Mouse (Mus musculus): ENCODE measurements around the gene Ttll1. TPM values are rescaled to one million over a fixed set of nuclear protein-coding genes. Genes with fewer than 3 reads are reported as not detected.
"Not testable (repeated sequence)": the region's sequence is repeated elsewhere in the genome, so short reads cannot be mapped to it uniquely, and the experiment has no call there.

Ttll1 gene
- total RNA-seq, 1 experiment from 2014 or later = 8.5 TPM

DNA sequence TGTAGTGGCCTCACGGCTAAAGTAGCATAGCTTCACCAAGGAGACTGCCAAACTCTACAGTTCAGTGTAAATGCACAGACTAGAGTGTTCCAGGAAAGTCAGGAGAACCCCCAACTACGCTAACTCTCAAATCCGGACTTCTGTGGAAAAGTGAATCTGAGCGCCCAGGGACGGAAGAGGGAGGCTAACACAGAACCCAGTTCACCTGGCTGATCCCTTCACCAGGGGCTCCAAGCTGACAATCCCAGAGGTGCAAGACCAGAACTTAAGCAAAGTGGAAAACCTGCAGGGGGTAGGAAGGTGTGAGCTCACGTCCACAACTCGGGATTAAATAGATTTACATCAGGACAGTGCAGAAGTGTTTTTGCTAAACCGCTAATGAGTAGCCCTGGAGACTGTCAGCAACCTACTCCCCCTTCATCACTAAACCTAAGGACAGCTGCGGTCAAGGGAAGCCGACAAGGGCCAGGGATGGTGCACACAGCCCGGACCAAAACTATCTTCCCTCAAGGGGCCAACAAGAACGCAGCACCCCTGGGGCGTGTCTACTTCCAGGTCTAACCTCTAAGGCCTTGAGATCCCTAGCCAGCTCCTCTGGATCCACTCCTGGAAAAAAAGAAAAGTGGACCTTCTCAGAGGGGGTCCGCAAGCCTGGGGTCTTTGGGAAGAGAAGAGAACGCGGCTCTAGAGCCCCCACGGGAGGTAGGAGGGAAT is 47.2 kb downstream of the Ttll1 start:
- ATAC-seq (replicated peaks; ENCODE audit: low read depth, poor library complexity, severe bottlenecking) = peak; percentile 12

DNA sequence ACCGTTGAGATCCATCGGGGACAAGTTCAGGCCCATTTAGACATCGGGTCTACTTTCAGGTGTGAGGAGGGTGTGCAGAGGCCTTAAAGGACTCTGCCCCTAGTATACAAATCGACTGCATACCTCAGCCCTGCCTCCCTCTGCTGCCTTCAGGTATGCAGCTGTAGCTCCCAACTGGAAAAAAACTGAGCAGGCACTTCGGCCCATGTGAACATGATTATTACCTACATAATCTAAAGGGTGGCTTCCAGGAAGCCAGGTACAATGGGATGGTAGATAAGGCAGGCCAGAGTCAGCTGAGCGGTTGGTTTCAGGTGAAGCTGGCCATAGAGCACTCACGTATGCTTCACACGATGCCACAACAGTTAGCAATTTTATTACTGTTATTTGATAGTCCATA is 48.3 kb downstream of the Ttll1 start:
- not testable (repeated sequence) for ATAC-seq (replicated peaks; ENCODE audit: low read depth, poor library complexity, severe bottlenecking)

DNA sequence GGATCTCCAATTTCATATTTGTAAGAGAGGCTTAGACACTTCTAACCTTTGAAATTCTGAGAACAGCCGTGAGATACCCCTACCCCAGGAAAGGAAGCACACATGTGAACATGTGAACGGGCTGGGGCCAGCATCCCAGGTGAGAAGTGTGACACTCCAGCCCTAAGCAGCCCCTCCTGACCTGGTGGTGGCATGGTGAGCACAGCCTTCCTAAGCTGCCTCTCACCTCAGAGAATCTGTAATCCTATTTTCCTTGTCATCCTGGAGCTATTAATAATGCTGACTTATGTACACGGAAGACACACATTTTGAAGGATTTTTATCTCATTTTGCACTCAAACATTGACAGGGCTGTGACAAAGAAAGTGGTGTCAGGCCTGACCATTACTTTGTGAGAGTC is 49.8 kb downstream of the Ttll1 start:
- no peak for ATAC-seq (replicated peaks; ENCODE audit: low read depth, poor library complexity, severe bottlenecking)

DNA sequence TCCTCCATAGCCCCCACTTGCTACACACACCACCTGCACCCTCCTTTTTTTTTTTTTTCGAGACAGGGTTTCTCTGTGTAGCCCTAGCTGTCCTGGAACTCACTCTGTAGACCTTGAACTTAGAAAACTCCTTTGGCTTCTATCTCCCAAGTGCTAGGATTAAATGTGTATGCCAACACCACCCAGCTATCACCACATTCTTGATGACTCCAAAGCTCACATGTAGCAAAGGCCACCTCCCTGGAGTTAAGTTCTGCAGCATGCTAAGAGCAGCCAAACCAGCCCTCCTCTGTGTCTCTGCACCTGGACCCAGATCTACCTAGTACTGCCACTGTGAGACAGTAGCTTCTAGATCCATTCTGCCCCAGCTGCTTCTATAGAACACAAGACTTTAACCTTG is 53.2 kb downstream of the Ttll1 start:
- ATAC-seq (replicated peaks; ENCODE audit: low read depth, poor library complexity, severe bottlenecking) = no peak

DNA sequence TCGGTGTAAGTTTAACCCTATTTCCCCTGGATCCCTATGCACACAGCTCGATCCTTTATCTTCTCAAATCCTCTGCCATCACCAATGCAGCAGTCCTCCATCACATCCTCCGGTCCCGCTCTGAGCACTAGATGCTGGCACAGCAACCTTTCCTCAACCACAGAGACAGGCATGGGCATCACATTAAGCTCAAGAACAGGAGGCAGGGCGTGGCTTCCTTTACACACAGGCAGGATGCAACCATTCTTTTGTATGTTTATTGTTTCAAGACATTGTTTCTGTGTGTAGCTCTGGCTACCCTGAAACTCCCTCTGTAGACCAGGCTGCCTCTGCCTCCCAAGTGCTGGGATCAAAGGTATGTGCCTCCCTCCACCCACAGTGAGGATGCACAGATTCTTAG is 55.1 kb downstream of the Ttll1 start:
- no peak for ATAC-seq (replicated peaks; ENCODE audit: low read depth, poor library complexity, severe bottlenecking)

DNA sequence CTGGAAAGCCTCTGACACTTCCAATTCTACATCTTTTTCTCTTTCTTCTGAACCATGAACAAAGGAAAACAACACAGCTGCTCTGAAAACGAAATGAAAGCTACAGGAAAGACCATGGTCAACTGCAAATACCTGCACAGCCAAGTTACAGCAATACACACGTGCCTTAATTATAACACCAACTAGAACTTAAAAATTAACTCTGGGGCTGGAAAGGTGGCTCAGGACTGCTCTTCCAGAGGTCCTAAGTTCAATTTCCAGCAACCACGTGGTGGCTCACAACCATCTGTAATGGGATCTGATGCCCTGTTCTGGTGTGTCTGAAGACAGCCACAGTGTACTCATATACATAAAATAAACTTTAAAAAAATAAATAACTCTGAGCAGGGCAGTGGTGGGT is 55.7 kb downstream of the Ttll1 start:
- ATAC-seq (replicated peaks; ENCODE audit: low read depth, poor library complexity, severe bottlenecking) = no peak

DNA sequence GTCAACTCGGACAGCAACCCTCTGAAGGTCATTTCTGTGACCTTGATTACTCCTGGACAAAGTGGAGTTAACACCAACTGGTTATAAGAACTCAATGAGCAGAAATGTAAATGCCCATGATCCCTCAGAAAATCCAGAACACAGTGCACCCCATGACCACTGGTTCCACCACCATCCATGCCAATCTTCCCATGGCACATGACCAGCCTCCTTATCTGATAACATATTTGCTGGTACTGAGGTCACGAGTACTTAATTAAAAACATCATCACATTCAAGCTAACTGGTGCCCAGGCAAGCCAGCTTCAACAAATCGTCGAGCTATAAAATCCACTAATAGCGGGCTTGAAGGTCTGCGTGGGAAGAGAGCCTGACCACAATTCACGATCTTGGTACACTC is 56.3 kb downstream of the Ttll1 start:
- no peak for ATAC-seq (replicated peaks; ENCODE audit: low read depth, poor library complexity, severe bottlenecking)

DNA sequence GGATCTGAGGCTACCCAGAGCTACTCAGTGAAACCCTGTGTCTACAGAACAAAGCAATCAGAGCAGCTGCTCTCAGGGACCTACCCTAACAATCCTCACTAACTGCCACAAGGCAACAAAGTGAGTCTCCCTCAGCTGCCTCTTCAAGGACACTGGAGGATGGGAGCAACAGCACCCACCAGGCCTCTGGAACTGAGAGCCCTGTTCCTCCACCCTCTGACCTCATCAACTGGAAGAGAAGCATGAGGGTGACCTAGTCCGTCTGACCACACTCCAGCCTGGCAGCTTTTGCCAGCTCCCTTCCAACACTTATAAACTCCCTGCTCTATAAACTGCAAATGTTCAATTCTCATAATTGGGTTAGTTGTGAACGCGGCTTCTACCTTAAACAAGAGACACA is 56.8 kb downstream of the Ttll1 start:
- ATAC-seq (replicated peaks; ENCODE audit: low read depth, poor library complexity, severe bottlenecking) = no peak

DNA sequence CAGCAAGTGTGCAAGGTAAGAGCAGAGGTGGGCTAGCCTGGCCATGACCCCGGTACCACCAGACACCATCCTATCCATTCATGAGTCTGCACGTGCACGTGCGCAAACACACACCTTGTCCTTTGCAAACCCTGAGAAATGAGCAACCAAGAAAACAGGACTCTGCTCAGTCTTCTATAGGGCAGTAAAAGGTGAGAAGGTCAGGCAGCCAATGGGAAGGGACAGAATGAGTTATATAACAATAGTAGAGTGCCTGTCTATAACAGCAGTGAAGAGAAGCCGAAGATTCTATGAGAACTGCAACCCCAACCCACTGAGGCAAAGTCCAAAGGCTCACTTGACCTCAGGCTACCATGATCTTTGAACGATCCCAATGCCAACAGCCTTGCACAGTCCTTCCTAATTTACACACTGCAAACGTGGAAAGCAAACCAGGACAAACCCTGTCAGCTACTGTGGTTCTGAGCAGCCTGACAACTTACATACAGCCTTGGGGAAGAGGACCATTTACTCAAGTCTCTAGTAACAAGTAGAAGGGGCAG is 58.4 kb downstream of the Ttll1 start:
- peak; percentile 20; the same call in 1 of the 2 replicates for ATAC-seq (replicated peaks; ENCODE audit: low read depth, poor library complexity, severe bottlenecking)

DNA sequence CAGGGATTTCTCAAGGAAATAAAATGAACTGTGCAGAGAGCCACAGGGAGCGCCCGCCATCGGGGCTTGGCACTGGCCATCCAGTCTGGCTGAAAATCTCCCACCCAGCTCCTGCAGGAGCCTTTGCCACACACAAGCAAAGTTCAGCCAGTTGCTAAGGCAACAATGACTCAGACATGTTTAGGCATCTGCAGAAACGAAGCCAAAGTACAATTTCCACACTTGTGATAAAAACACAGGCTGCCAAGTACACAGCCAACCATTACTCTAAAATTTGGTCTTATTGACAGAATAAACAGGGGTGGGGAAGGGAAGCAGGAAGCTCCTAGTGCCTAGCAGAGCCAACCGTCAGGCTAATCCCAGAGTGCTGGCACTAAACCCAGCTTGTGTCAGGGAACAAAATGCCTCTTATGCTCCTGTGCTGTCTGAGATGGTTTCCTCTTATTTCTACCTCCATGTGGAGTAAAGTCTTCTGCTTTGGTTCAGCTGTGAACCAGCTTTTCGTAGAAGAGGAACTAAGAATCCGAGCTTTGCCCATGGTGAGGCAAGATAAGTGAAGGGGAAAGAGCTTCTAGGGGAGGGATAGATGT is 59.0 kb downstream of the Ttll1 start:
- peak; percentile 75 for ATAC-seq (replicated peaks; ENCODE audit: low read depth, poor library complexity, severe bottlenecking)

DNA sequence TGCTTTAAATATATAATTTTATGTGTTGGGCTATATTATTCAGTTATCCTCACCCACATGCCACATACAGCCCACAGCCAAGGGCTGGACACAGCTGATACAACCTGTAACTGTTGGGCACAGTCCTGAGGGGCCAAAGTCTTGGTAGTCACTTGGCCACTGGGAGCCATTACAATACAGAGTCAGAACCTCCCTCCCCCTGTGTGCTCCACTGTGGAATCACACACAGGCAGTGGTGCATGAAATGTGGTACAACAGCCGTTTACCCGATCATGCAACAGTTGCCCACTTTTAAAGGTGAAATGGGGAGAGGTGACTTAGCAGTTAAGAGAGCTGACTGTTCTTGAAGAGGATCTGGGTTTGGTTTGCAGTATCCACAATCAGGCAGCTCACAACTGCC is 60.7 kb downstream of the Ttll1 start:
- ATAC-seq (replicated peaks; ENCODE audit: low read depth, poor library complexity, severe bottlenecking) = no peak

DNA sequence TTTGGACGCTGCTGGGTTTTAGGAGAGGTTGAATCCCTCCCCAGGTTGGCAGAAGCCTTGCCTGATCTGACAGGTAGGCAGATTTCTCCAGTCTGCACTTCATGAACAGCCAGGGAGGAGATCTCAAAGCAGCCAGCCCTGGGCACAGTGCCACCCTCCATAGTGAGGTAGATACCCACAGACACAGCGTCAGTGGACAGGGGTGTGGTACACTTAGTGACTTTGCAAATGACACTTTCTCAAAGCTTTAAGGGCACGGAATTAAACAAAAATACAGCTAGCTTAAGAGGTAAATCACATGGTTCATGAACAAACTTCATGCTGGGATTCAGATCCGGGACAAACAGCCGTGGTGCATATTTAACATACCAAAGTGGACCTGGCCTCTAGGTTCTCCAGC is 62.0 kb downstream of the Ttll1 start:
- ATAC-seq (replicated peaks; ENCODE audit: low read depth, poor library complexity, severe bottlenecking) = no peak

DNA sequence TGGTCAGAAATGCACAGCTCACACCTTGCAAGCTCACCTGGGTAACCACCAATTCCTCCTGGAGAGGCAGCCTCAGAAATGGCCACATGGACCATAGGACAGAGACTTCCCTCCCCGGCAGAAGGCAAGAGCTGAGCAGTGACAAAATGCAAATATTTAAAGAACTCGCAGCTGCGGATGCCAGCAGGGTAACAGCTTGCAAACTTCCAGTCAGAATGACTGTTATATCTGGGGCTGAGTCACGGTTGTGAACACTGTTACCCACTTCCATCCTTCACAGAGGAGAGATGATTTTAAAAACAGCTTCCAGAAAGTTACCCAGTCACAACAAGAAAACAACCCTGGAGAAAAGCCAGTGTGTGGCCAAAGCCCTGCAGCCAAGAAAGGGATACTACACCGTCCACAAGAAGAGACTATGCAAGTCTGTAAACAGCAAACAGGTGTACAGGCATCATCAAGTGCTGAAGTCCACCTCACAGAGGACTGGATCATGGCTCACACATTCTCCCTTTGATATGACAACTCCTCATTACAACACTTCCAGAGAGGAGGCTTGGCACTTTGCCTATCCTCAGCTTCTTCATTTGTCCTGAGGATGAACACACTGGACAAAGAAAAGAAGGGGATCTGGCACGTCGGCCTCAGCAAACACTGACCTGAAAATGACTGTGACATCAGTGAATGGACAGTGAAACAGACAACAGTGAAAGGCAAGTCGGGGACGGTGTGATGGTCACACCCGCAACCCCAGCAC is 62.7 kb downstream of the Ttll1 start:
- no peak for ATAC-seq (replicated peaks; ENCODE audit: low read depth, poor library complexity, severe bottlenecking)

DNA sequence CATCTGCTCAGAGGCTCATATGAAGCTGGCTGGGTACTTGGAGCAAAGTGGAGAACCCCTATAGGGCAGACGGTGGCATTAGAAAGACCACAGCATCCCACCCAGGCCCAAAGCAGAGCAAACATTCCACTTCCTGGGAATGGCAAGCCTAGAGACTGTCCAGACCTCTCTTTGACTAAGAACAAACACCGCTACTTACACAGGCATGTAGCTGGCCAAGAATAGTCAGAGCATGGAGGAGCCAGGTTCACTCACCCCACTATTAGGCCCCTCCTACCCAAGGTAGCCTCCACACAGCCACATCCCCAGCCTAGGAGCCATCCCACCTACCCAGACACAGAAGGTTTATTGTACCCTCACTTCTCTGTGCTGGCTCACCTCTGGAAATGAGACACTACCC is 64.8 kb downstream of the Ttll1 start:
- ATAC-seq (replicated peaks; ENCODE audit: low read depth, poor library complexity, severe bottlenecking) = no peak

DNA sequence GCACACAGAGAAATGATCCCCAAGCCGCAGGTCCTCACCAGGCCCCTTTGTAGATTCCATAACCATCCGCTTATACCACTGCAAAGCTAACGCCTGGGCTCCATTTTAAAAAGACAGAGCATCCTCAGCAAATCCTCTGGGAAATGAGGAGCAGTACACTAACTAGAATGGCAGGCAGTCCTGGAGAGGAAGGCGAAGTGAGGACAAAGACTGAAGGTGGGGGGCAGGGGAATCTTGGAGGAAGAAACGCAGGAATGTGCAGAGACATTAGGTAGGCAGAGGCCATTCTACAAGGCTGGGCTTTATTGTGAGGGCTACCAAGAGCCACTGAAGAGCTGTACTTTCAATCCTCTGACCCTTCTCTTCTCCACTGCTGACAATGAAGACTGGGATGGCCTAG is 65.3 kb downstream of the Ttll1 start:
- ATAC-seq (replicated peaks; ENCODE audit: low read depth, poor library complexity, severe bottlenecking) = no peak

DNA sequence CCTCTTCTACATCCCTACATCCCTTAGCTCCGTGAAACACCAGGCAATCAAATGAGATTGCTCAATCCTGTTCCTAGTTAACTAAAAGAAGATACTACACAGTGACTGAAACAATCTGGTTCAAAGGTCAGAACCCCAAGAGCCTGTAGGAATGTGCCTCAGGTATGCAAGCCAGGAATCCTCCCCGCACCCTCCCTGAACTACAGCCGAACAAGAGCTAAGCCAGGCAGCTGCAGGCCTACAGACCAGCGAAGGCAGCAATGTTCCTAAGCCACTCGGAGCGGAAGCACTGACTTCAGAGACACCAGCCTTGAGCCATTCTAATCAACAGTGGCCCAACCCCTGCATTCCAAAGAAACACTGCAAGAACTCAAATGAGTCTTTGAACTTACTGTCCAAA is 66.3 kb downstream of the Ttll1 start:
- no peak for ATAC-seq (replicated peaks; ENCODE audit: low read depth, poor library complexity, severe bottlenecking)

DNA sequence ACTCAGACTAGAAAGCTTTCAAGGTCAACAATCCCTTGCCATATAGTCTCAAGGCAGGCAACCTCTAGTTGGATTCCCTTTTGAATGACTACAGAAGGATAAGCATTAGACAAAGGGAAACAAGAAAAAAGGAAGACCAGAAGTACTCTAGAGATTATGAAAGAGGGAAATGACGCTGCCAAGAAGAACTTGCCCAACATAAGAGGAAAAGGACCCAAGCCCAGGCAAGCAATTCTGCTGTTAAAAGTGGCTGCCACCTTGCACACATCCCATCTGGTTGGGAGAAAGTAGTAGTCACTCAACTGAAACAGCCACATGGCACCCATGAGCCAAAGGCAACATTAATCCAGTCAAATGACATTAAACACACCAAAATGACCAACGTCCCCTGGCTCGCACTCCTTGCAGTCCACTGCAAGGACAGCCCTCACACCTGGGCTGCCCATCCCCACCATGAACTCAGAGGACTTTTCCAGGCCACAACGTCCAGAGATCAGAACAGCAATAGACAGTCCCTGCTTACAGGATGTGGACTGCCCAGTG is 68.1 kb downstream of the Ttll1 start:
- ATAC-seq (replicated peaks; ENCODE audit: low read depth, poor library complexity, severe bottlenecking) = peak; percentile 50

DNA sequence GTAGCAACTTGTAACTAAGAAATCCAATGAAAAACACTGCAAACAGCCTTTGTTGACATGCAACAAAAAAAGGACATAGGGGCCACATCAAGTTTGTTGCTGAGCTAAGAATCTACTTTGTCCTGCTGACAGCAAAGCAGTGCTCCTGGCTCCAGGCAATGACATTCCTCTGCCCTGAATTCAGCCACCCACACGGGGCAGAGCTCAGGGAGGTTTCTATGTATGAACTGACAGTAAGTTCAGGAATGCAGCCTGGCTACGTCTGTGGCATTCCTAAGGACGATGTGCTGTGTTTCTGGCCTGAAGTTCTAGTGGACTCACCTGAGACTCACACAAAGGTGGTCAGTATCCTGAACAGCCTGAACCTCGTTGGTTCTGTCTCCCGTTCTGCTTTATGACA is 70.0 kb downstream of the Ttll1 start:
- no peak for ATAC-seq (replicated peaks; ENCODE audit: low read depth, poor library complexity, severe bottlenecking)

DNA sequence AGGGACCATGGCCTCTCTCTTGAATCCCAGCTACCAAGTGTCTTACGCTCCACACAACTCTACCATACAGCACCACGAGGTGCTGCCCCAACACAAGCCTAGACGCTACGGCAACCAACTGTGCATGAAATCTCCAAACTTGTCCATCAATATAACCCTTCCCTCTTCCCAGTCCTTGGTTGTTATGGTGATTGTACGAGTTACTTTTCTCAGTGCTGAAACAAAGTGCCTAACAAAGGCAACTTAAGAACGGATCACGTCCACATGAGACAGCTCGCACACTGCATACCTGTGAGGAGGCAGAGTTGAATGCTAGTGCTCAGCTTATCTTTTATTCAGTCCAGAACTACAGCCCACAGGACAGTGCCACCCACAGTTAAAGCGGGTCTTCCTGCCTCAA is 74.2 kb downstream of the Ttll1 start:
- no peak for ATAC-seq (replicated peaks; ENCODE audit: low read depth, poor library complexity, severe bottlenecking)

DNA sequence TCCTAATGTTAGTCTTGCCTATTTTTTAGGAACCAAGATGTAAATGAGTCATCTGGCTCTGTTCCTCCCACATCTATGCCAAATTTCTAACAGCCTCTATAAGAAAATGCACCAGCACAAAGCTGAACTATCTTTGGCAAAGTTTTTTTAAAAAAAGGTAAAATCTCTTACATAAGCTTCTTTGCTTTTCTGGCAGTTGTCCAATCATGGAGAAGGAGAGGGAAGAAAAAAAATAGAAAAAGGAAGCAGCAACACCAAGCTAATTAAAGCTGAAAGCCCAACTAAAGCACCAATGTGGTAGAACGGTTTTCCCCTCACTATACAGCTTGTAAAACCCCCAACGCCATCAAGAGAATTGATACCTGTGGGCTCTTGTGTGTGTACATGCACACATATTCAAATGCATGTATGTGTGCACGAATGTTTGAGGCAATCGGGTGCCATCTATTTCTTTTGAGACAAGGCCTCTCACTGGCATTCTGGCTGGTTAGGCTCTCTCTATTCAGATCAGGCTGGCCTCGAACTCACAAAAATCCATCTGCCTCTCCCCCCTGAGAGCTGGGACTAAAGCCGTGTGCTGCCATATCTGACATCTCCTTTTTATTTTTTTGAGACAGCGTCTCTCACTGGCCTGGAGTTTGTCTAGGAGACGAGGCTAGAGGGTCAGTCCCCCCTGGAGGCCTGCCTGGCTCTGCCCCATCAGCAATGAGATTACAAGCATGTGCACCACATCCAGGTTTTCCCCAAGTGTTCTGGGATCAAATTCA is 75.2 kb downstream of the Ttll1 start:
- ATAC-seq (replicated peaks; ENCODE audit: low read depth, poor library complexity, severe bottlenecking) = no peak
